Mouse (Mus musculus) layer of hippocampus, postnatal 10 days (tissue): ENCODE measurements at regions not wholly inside any gene's neighbourhood (a gene's known extent, or its start where the extent isn't known, plus 50 kb on each side); places are given as distances from the start of the nearest gene placed in this dataset.
A peak's percentile ranks its signal among the peaks of the same experiment; 100 is the strongest.

Source experiments
- DNase-seq, 2 experiments: peaks; one replicate each; pipeline ENCODE4 v3.0.0; 2021; ENCODE audit warnings: low spot score in 2 of 2

GRCm38 (mm10) chr5:126324847-126325246 lies 793.3 kb downstream of the Tmem132b start:
- no peak for DNase-seq

DNA sequence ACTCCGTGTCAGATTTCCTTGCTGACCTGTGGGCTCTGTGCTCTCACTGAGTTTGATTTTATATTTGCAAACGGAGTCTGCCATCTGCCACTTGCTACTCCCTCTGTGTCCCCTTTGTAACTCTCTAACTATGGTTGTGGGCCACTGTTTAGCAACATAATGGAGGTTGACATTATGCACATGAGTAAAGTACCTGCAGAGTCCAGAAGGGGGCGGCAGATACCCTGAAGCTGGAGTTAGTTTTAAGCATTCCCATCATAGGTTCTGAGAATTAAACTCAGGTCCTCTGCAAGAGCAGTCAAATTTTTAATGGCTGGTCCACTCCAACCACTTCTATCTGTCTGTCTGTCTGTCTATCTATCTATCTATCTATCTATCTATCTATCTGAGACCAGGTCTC lies 796.7 kb downstream of the Tmem132b start:
- DNase-seq, result no peak

DNA sequence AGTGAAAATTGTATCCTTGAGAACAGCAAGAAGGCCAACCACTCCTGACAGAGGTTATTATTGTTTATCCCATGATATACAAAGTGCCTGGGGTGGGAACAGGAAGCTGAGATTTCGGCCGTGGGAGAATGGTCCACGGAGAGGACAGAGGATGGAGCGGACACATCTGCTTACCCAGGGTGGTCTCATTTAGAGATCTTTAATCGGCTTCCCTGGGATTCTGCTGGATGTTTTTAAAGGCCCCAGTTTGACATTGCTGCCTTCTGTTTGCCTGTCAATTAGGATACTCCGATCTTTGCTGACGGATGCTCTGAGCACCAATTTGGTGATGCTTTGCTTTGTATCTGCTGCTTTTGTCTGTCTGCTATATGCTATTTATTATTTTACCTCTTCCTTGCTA lies 803.5 kb downstream of the Tmem132b start:
- no peak for DNase-seq

GRCm38 (mm10) chr5:126335553-126336520 lies 804.3 kb downstream of the Tmem132b start:
- no peak for DNase-seq

DNA sequence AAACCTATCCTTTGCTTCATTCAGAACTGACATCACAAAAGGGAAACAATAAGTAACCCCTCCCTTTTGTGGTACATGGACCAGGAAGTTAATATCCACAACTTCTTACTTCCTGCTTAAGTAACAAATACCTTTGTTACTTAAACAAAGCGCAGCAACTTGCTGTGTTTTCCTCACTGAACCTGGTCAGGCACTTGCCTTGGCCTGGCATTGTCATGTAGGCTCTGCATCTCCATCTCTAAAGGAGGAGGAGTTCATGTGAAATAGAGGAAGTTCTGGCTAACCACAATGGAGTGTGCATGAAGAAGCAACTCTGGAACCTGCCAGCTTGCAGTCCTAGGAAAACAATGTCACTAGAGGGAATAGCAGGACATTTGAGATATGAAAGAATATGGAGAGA lies 806.3 kb downstream of the Tmem132b start:
- no peak for DNase-seq

DNA sequence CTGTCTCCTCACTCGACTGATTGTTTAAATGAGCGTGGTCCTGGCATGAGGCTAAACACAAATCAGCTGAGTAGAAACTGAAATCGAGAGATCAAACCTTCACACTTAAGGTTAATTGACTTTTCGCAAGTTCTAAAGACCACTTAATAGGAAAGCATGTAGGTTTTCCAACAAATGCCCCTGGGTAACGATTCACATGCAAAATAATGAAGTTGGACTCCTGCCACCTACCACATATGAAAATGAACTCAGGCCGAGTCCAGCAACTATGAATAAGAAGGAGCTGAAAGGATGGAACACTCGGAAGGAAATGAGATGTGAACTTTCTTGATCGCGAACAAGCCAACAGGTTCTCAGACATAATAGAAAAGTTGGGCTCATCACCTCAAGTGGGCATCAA lies 812.0 kb downstream of the Tmem132b start:
- DNase-seq, result no peak

DNA sequence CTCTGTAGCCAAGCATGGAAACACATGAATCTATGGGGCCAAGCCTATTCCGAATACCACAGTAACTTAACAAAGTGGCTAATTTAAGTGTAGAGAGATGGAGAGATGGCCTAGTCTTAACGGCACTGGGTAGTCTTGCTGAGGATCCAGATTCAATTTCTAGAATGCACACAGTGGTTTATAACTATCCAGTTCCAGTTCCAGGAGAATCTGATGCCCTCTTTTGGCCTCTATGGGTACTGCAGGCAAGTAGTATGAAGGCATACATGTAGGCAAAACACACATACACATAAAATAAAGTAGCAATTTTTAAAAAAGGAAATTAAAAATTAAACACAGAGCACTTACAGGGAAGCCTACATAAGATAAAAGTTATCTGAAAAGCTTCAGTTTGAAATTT lies 819.4 kb downstream of the Tmem132b start:
- no peak for DNase-seq

GRCm38 (mm10) chr5:126369436-126369835 lies 837.9 kb downstream of the Tmem132b start:
- no peak for DNase-seq

GRCm38 (mm10) chr5:126392306-126392705 lies 849.3 kb upstream of the Tmem132c start:
- DNase-seq, result no peak

DNA sequence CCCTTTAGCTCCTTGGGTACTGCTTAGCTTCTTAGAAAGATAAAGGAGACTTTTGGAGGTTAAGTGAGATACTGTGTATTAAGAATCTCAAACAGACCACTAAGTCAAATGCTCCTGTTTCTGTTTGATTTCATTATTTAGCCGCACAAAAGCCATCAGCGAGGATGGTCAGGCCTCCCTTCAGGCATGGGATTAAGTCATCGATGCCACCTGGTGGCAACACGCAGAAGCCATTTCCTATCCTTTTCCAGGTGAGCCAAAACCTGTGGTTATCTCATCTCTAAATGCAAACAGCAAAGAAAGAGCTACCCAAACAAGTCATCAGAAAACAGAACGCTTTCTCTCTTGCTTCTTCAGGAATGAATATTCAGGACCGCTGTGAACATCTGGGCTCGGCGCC lies 846.3 kb upstream of the Tmem132c start:
- peak; percentile 9 to 26 for DNase-seq

GRCm38 (mm10) chr5:126431748-126432147 lies 809.9 kb upstream of the Tmem132c start:
- DNase-seq, result no peak

GRCm38 (mm10) chr5:126438696-126439095 lies 802.9 kb upstream of the Tmem132c start:
- DNase-seq, result no peak

DNA sequence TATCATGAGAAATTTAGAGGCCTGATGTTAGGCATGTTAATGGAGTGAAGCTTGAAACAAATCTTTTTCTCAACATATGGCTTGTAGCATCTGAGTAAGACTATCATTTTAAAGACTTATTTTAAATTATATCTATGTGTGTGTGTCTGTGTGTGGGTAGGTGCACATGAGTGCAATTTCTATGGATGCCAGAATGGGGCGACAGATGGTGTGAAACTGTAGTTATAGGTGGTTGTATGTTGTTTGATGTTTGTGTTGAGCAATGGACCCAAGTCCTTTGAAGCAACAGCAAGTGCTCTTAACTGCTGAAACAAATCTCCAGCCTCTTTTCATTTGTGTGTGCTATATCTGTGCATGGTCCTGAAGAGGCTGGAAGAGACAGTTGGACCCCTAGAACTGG lies 801.1 kb upstream of the Tmem132c start:
- DNase-seq, result no peak

DNA sequence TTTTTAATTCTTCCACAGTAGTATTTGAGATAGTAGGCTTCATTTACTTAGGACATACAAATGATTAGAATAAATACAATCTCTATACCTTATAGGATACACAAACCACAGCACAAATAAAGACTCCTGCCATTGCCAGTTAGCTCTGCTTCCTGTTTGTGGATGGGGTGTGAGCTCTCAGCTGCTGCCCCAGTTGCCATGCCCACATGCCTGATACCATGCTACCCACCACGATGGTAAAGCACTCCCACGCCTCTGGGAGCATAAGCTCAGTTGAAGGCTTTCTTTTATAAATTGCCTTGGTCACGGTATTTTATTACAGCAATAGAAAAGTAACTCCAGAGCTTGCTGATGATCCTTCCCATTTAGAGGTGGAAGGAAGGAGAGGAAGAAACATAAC lies 765.8 kb upstream of the Tmem132c start:
- DNase-seq, result no peak

DNA sequence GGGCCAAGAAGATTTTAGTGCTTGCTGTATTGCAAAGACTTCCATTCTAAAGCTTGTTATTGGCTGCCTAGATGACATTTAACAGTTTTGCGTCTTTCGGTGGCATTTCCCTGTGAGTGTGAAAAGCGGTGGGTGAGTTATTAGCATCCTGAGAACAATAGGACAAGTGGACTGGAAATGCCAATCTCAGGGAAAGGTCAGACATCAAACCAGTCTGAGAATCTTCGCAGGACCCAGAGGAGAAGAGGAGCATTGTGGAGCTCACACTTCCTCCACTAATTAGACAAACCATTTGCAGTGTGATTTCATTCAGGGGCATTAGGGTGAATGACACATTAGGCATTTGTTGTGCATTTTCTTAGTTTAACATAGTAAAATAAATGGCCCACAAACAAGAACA lies 719.5 kb upstream of the Tmem132c start:
- no peak for DNase-seq

DNA sequence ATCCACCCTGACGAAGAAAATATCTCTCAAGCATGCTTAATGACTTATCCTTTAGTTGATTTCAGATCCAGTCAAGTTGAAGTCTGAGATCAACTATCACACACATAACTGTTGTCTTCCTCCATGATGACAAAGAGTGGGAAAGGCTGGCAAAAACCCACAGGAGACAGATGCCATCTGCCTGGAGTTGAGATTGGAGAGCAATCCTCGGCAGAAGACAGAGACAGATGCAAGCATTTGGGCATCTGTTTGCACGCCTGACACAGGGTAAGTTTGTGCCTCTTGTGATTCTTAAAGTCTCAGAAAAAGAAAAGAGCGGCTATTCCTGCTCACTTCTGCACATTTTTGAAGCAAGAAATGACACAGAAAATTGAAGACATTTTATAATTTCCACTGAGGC lies 715.7 kb upstream of the Tmem132c start:
- DNase-seq, result peak; percentile 39 to 48

- DNase-seq, result no peak
These were observed 710.6 kb upstream of the Tmem132c start for GRCm38 (mm10) chr5:126530806-126531527.

GRCm38 (mm10) chr5:126531528-126531894 lies 710.1 kb upstream of the Tmem132c start:
- DNase-seq, result no peak

GRCm38 (mm10) chr5:126531975-126532374 lies 709.6 kb upstream of the Tmem132c start:
- DNase-seq, result no peak

- DNase-seq, result no peak
These were observed 703.5 kb upstream of the Tmem132c start for GRCm38 (mm10) chr5:126538072-126538471.

- no peak for DNase-seq
These were observed 697.2 kb upstream of the Tmem132c start for GRCm38 (mm10) chr5:126544261-126544976.

- no peak for DNase-seq
These were observed 693.8 kb upstream of the Tmem132c start for GRCm38 (mm10) chr5:126547841-126548240.
